Mouse (Mus musculus): ENCODE results near the gene Sec14l1.

DNA sequence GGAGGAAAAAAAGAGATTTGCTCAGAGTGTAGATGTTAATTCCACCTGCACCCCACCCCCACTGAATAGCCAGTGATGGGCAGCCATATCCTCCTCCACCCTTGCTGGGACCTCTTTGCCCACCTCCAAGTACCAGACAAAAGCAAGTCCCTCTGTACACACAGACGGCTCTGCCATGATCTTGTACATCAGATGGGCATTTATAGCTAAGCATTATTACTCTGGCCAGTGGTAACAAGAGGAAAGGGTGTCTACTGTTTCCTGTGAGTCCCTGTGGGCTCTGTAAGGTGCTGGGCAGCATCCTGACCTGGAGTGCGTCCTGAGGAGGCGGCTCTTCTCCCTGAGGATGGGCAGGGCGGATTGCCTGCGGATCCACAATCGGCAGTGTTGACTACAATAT lies 7.0 kb downstream of the Sec14l1 start:
- TF ChIP-seq CTCF (IDR thresholded peaks at IDR 0.05; ENCODE audit: low read depth, low read length), result no peak
- TF ChIP-seq GATA1 (IDR thresholded peaks at IDR 0.05; ENCODE audit: borderline replicate concordance, low read length), result no peak
- no peak for TF ChIP-seq TAL1 (conservative IDR thresholded peaks at IDR 0.05; ENCODE audit: low read depth, low read length)
- TF ChIP-seq GATA2 (IDR thresholded peaks at IDR 0.05; ENCODE audit: borderline replicate concordance, low read depth, low read length), result no peak
